Mouse (Mus musculus): ENCODE data around the gene Depdc7. TPM values are rescaled to one million over a fixed set of nuclear protein-coding genes. Genes with fewer than 3 reads are reported as not detected.

The Depdc7 gene
- total and polyA plus RNA-seq, 2 experiments from 2014 or later = 4.0 to 4.1 TPM

DNA sequence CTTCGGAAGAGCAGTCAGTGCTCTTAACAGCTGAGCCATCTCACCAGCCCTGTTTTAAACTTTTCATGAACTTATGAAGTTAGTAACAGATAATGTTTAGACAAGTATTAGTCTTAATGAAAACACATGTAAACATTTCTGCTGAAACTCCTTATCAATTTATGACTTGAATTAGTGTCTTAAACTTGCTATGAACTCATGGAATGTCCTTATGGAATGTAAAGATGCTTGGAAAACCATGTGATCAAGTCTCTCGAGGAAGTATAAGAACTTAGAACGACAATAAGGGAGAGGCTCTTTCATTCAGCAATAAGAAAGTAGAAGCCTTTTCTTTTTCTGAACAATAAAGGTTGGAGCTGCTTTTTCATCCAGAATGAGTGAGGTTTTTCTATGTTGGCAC lies 38.3 kb downstream of the Depdc7 start:
- no peak overlapping the region for H3K9ac ChIP-seq (replicated peaks; ENCODE audit: low read depth, low read length)
- DNase-seq (ENCODE audit: low spot score) = no peak
- no peaks in the 10 kb centered on the region for H3K4me1 ChIP-seq (ENCODE audit: control insufficient read depth, insufficient read depth)
- no peak overlapping the region for H3K27ac ChIP-seq (ENCODE audit: low read depth)
- H3K36me3 ChIP-seq (replicated peaks; ENCODE audit: control insufficient read depth, insufficient read depth, low read length) = no peaks in the 10 kb centered on the region; the same call in 1 of the 2 replicates
- H3K4me2 ChIP-seq (ENCODE audit: low read depth, low read length) = no peak overlapping the region
- H3K27me3 ChIP-seq (ENCODE audit: control insufficient read depth, insufficient read depth, low read length) = no peaks in the 10 kb centered on the region
- no peak overlapping the region for H3K4me3 ChIP-seq (ENCODE audit: low read depth, low read length)
- no peak for ATAC-seq (ENCODE audit: insufficient read depth, low read depth)
- 79% methylated on average over 3 of the region's 3 CpGs for whole genome bisulfite sequencing
- H3K9me3 ChIP-seq (replicated peaks; ENCODE audit: control insufficient read depth, low read length) = no peaks in the 10 kb centered on the region
- TF ChIP-seq EP300 (IDR thresholded peaks at IDR 0.05; ENCODE audit: low read depth) = no peak
- TF ChIP-seq CTCF (IDR thresholded peaks at IDR 0.05; ENCODE audit: low read depth) = no peak

DNA sequence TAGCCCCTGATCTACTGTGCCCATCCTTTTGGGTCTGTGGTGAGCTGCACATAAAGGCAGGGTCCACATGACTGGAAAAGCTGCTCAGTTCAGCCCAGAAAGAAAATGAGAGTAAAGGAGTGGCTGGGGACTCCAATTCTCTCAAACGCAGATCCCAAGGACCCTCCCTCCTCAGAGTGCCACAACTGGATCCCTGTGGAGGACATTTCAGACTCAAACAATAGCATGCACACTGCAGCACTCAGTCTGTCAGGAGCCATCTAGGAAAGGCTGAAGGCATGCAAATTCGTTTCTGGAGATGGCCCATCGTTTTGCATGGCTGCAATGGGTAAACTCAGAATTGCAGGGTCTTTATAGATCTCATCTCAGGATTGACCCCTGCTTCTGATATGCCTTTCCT lies 39.5 kb downstream of the Depdc7 start:
- no peaks in the 10 kb centered on the region for H3K9me3 ChIP-seq (replicated peaks; ENCODE audit: control insufficient read depth, low read length)
- H3K4me3 ChIP-seq (ENCODE audit: low read depth, low read length) = no peak overlapping the region
- no peak overlapping the region for H3K9ac ChIP-seq (replicated peaks; ENCODE audit: low read depth, low read length)
- H3K4me2 ChIP-seq (ENCODE audit: low read depth, low read length) = no peak overlapping the region
- no peaks in the 10 kb centered on the region for H3K27me3 ChIP-seq (ENCODE audit: control insufficient read depth, insufficient read depth, low read length)
- TF ChIP-seq CTCF (IDR thresholded peaks at IDR 0.05; ENCODE audit: low read depth) (no peak), EP300 (IDR thresholded peaks at IDR 0.05; ENCODE audit: low read depth) (no peak)
- DNase-seq (ENCODE audit: low spot score) (no peak), ATAC-seq (ENCODE audit: insufficient read depth, low read depth) (no peak)
- 84% methylated on average over 3 of the region's 3 CpGs for WGBS
- H3K4me1 ChIP-seq (ENCODE audit: control insufficient read depth, insufficient read depth) = no peaks in the 10 kb centered on the region
- no peaks in the 10 kb centered on the region; the same call in 1 of the 2 replicates for H3K36me3 ChIP-seq (replicated peaks; ENCODE audit: control insufficient read depth, insufficient read depth, low read length)
- H3K27ac ChIP-seq (ENCODE audit: low read depth) = no peak overlapping the region

DNA sequence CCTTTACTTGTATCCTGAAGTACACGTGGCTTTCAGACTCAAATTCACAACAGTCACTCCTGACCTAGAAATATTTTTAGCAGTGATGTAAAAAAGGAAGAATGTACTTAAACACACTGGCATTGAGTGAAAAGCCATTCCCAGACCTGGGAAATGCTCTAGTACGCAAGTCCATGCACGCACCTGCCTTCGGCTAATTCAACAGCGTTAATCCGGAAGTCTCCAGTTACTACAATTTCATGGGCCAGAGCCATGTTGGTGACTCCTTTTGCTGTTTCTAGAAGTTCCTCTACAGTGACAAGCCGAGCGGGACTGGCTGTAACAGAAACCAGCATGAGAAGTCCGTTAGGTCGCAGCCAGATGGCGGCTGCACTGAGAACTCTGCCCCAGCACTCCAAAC lies 43.0 kb downstream of the Depdc7 start:
- no peak for TF ChIP-seq EP300 (IDR thresholded peaks at IDR 0.05; ENCODE audit: low read depth)
- no peak for TF ChIP-seq CTCF (IDR thresholded peaks at IDR 0.05; ENCODE audit: low read depth)
- Histone ChIP-seq H3K9ac (replicated peaks; ENCODE audit: low read depth, low read length) (no peak overlapping the region), H3K4me3 (ENCODE audit: low read depth, low read length) (no peak overlapping the region), H3K4me1 (ENCODE audit: control insufficient read depth, insufficient read depth) (no peaks in the 10 kb centered on the region), H3K4me2 (ENCODE audit: low read depth, low read length) (no peak overlapping the region), H3K27me3 (ENCODE audit: control insufficient read depth, insufficient read depth, low read length) (no peaks in the 10 kb centered on the region), H3K27ac (ENCODE audit: low read depth) (no peak overlapping the region), H3K36me3 (replicated peaks; ENCODE audit: control insufficient read depth, insufficient read depth, low read length) (no peaks in the 10 kb centered on the region), H3K9me3 (replicated peaks; ENCODE audit: control insufficient read depth, low read length) (no peaks in the 10 kb centered on the region)
- WGBS = 76% methylated on average over 11 of the region's 11 CpGs
- DNase-seq (ENCODE audit: low spot score) (no peak), ATAC-seq (ENCODE audit: insufficient read depth, low read depth) (no peak)

DNA sequence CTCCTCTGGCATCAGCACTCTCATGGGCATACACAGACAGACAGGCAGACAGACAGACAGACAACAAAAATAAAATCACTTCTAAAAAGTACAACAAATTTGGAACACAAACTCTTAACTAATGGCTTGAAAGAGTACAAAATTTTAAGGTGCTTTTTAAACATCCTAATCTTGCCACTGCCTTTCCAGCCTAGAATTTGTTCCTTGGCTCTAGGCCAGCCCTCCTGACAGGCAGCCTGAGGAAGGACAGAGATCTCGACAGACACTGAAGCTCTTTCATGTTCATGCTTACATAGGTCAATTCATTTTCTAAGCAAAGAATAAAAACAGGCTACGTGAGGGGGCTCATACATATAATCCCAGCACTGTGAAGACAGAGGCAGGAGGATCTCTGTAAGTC lies 50.1 kb downstream of the Depdc7 start:
- WGBS = 30% methylated on average over 2 of the region's 2 CpGs
- Histone ChIP-seq H3K4me1 (ENCODE audit: control insufficient read depth, insufficient read depth) (0 out of 2 replicates have a peak, but pooled peaks cover 4% of the 10 kb centered on the region), H3K27ac (ENCODE audit: low read depth) (no peak overlapping the region), H3K36me3 (replicated peaks; ENCODE audit: control insufficient read depth, insufficient read depth, low read length) (no peaks in the 10 kb centered on the region), H3K27me3 (ENCODE audit: control insufficient read depth, insufficient read depth, low read length) (no peaks in the 10 kb centered on the region), H3K4me3 (ENCODE audit: low read depth, low read length) (no peak overlapping the region), H3K9ac (replicated peaks; ENCODE audit: low read depth, low read length) (no peak overlapping the region), H3K9me3 (replicated peaks; ENCODE audit: control insufficient read depth, low read length) (no peaks in the 10 kb centered on the region), H3K4me2 (ENCODE audit: low read depth, low read length) (no peak overlapping the region)
- DNase-seq (ENCODE audit: low spot score) = no peak
- no peak for ATAC-seq (ENCODE audit: insufficient read depth, low read depth)
- TF ChIP-seq EP300 (IDR thresholded peaks at IDR 0.05; ENCODE audit: low read depth) (no peak), CTCF (IDR thresholded peaks at IDR 0.05; ENCODE audit: low read depth) (no peak)

DNA sequence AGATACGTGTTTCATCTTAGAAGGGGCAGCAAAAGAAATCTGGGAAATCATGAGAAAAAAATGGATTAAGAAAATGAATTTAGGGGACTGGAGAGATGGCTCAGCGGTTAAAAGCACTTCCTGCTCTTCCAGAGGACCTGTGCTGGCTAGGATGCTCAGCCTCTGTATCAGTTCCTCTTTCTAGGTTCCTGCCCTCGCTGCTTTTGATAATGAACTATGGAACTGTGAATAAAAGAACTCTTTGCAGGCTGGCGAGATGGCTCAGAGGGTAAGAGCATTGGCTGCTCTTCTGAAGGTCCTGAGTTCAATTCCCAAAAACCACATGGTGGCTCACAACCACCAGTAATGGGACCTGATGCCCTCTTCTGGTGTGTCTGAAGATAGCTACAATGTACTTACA lies 52.0 kb downstream of the Depdc7 start:
- ATAC-seq (ENCODE audit: insufficient read depth, low read depth) (no peak), DNase-seq (ENCODE audit: low spot score) (no peak)
- Histone ChIP-seq H3K27me3 (ENCODE audit: control insufficient read depth, insufficient read depth, low read length) (no peaks in the 10 kb centered on the region), H3K4me2 (ENCODE audit: low read depth, low read length) (no peak overlapping the region), H3K27ac (ENCODE audit: low read depth) (no peak overlapping the region), H3K36me3 (replicated peaks; ENCODE audit: control insufficient read depth, insufficient read depth, low read length) (no peaks in the 10 kb centered on the region), H3K4me1 (ENCODE audit: control insufficient read depth, insufficient read depth) (0 out of 2 replicates have a peak, but pooled peaks cover 4% of the 10 kb centered on the region), H3K9ac (replicated peaks; ENCODE audit: low read depth, low read length) (no peak overlapping the region), H3K9me3 (replicated peaks; ENCODE audit: control insufficient read depth, low read length) (no peaks in the 10 kb centered on the region), H3K4me3 (ENCODE audit: low read depth, low read length) (no peak overlapping the region)
- TF ChIP-seq CTCF (IDR thresholded peaks at IDR 0.05; ENCODE audit: low read depth) (no peak), EP300 (IDR thresholded peaks at IDR 0.05; ENCODE audit: low read depth) (no peak)
- 76% methylated on average over 4 of the region's 4 CpGs for WGBS

DNA sequence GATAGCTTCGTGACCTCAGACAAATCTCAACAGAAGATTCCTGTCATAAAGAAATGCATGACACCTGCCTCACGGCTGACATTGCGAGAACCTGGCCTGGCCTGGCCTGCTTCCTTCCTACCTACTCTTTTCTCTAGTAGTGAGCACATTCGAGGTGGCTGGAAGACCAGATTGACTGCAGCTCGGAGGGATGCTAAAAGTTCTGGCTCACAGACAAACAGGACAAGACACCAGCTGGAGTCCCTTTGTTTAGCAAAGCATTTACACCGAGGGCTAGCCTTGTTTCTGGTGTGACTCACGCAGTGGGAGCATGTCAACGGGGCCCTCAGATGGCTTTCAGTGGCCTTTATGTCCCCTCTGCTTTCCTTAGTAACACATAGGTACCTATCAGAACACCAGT lies 54.0 kb downstream of the Depdc7 start:
- H3K9me3 ChIP-seq (replicated peaks; ENCODE audit: control insufficient read depth, low read length) = no peaks in the 10 kb centered on the region
- 76% methylated on average over 8 of the region's 8 CpGs for WGBS
- no peak overlapping the region for H3K4me2 ChIP-seq (ENCODE audit: low read depth, low read length)
- 0 out of 2 replicates have a peak, but pooled peaks cover 4% of the 10 kb centered on the region for H3K4me1 ChIP-seq (ENCODE audit: control insufficient read depth, insufficient read depth)
- 0 out of 2 replicates have a peak, but pooled peaks cover 5% of the 10 kb centered on the region for H3K27me3 ChIP-seq (ENCODE audit: control insufficient read depth, insufficient read depth, low read length)
- H3K9ac ChIP-seq (replicated peaks; ENCODE audit: low read depth, low read length) = no peak overlapping the region
- no peak for DNase-seq (ENCODE audit: low spot score)
- no peak overlapping the region for H3K27ac ChIP-seq (ENCODE audit: low read depth)
- no peak for ATAC-seq (ENCODE audit: insufficient read depth, low read depth)
- TF ChIP-seq EP300 (IDR thresholded peaks at IDR 0.05; ENCODE audit: low read depth) = no peak
- no peak for TF ChIP-seq CTCF (IDR thresholded peaks at IDR 0.05; ENCODE audit: low read depth)
- peaks cover 5% of the 10 kb centered on the region for H3K36me3 ChIP-seq (replicated peaks; ENCODE audit: control insufficient read depth, insufficient read depth, low read length)
- no peak overlapping the region for H3K4me3 ChIP-seq (ENCODE audit: low read depth, low read length)
